Mouse (Mus musculus) neural tube, embryonic 13.5 days (tissue): Measurements from ENCODE around the gene Cux1. TPM values are rescaled to one million over a fixed set of nuclear protein-coding genes. Genes with fewer than 3 reads are reported as not detected.
A peak's percentile ranks its signal among the peaks of the same experiment; 100 is the strongest.

Source experiments
- ATAC-seq: fragments of 200-750 bp; cut with Nextera tagmentation; 2 replicates; pipeline ENCODE4 v1.8.0; 2017; ENCODE audit warnings: low read depth, mild to moderate bottlenecking, moderate TSS enrichment, moderate library complexity
- H3K27ac ChIP-seq: fragments of 300-500 bp; sonication (generic); replicated peaks from 2 replicates; pipeline ENCODE4 v1.5.1; 2015; ENCODE audit warnings: moderate library complexity, mild to moderate bottlenecking, inconsistent platforms
- H3K27me3 ChIP-seq: fragments of 300-500 bp; sonication (generic); 2 replicates; pipeline ENCODE4 v1.6.1; 2015; ENCODE audit warnings: mild to moderate bottlenecking, inconsistent platforms
- H3K36me3 ChIP-seq: fragments of 300-500 bp; sonication (generic); 2 replicates; pipeline ENCODE4 v1.6.1; 2015; ENCODE audit warnings: mild to moderate bottlenecking, inconsistent platforms
- H3K4me1 ChIP-seq: fragments of 300-500 bp; sonication (generic); replicated peaks from 2 replicates; pipeline ENCODE4 v1.6.1; 2015; ENCODE audit warnings: inconsistent platforms
- H3K4me2 ChIP-seq: fragments of 300-500 bp; sonication (generic); 2 replicates; pipeline ENCODE4 v1.6.1; 2015; ENCODE audit warnings: inconsistent platforms, mild to moderate bottlenecking, moderate library complexity
- H3K4me3 ChIP-seq: fragments of 300-500 bp; sonication (generic); 2 replicates; pipeline ENCODE4 v1.5.1; 2015; ENCODE audit warnings: mild to moderate bottlenecking, inconsistent platforms
- H3K9ac ChIP-seq: fragments of 300-500 bp; sonication (generic); 2 replicates; pipeline ENCODE4 v1.6.1; 2015; ENCODE audit warnings: moderate library complexity, mild to moderate bottlenecking, inconsistent platforms
- H3K9me3 ChIP-seq: fragments of 300-500 bp; sonication (generic); 2 replicates; pipeline ENCODE4 v1.6.1; 2016; ENCODE audit warnings: inconsistent platforms
- WGBS: fragments of 180-500 bp; shearing (Covaris S2); methylation state at CpG from one replicate; pipeline ENCODE4 v1.1.7; 2015; 5-methylcytosine and 5-hydroxymethylcytosine counted together
- polyA plus RNA-seq: library from polyadenylated mRNA; unstranded; fragments of >200 nt; fragmentation: Nextera tagmentation; extraction: Ambion mirVana; gene quantifications from 2 replicates; pipeline ENCODE4 v1.2.1, GENCODE M21; 2015

Gene Cux1
- polyA plus RNA-seq, 1 experiment from 2014 or later = 93.9 TPM

- H3K9ac ChIP-seq = no peak overlapping the region
- H3K9me3 ChIP-seq = no peaks in the 10 kb centered on the region
- H3K4me2 ChIP-seq = no peak overlapping the region
- no peak for ATAC-seq
- H3K4me1 ChIP-seq = peaks cover 15% of the 10 kb centered on the region
- no peaks in the 10 kb centered on the region for H3K27me3 ChIP-seq
- H3K27ac ChIP-seq = no peak overlapping the region
- H3K36me3 ChIP-seq = peaks cover 72% of the 10 kb centered on the region
- 88% methylated on average over 43 of the region's 43 CpGs for WGBS
- H3K4me3 ChIP-seq = no peak overlapping the region
These were observed 292.6 kb downstream of the Cux1 start for GRCm38 (mm10) chr5:136274739-136275138.

- H3K4me3 ChIP-seq = no peak overlapping the region
- WGBS = 78% methylated on average over 4 of the region's 4 CpGs
These were observed 297.4 kb downstream of the Cux1 start for GRCm38 (mm10) chr5:136269937-136270336.

DNA sequence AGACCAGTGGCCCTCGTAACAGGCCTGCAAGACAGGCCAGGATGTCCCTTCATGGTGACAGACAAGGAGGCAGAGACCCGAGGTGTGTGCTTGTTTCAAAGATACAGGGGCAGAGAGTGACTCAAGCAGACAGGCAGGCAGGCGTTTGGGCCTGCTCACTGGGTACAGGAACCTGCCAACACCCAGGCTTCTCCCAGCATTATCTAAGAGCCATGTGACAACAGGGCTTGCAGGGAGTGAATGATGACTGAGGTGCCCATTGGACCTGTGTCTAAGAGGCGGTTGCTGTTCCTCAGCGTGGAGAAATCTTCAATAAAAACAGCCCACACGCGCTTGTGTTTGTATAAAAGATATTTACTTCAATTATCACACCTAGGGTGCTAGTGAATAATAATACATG lies 301.2 kb downstream of the Cux1 start:
- Histone ChIP-seq H3K4me1 (peaks cover 16% of the 10 kb centered on the region), H3K4me2 (no peak overlapping the region), H3K4me3 (no peak overlapping the region), H3K27me3 (no peaks in the 10 kb centered on the region), H3K36me3 (no peaks in the 10 kb centered on the region), H3K9ac (no peak overlapping the region), H3K27ac (no peak overlapping the region), H3K9me3 (no peaks in the 10 kb centered on the region)
- ATAC-seq = no peak
- WGBS = 67% methylated on average over 7 of the region's 7 CpGs

More at GRCm38 (mm10) chr5:136269937-136270336, 297.4 kb downstream of the Cux1 start:
- H3K9me3 ChIP-seq = no peaks in the 10 kb centered on the region
- no peak overlapping the region; the same call in 1 of the 2 replicates for H3K9ac ChIP-seq
- H3K4me2 ChIP-seq = no peak overlapping the region
- peaks cover 25% of the 10 kb centered on the region for H3K36me3 ChIP-seq
- no peak for ATAC-seq
- H3K27ac ChIP-seq = no peak overlapping the region
- H3K27me3 ChIP-seq = no peaks in the 10 kb centered on the region
- peaks cover 22% of the 10 kb centered on the region for H3K4me1 ChIP-seq

GRCm38 (mm10) chr5:136263342-136263741 lies 303.9 kb downstream of the Cux1 start:
- H3K36me3 ChIP-seq = no peaks in the 10 kb centered on the region
- no peak overlapping the region for H3K9ac ChIP-seq
- 0 out of 2 replicates have a peak, but pooled peaks cover 6% of the 10 kb centered on the region for H3K4me1 ChIP-seq
- ATAC-seq = no peak
- H3K9me3 ChIP-seq = no peaks in the 10 kb centered on the region
- 85% methylated on average over 4 of the region's 4 CpGs for WGBS
- H3K4me2 ChIP-seq = no peak overlapping the region
- H3K27me3 ChIP-seq = no peaks in the 10 kb centered on the region
- H3K27ac ChIP-seq = no peak overlapping the region
- no peak overlapping the region for H3K4me3 ChIP-seq

DNA sequence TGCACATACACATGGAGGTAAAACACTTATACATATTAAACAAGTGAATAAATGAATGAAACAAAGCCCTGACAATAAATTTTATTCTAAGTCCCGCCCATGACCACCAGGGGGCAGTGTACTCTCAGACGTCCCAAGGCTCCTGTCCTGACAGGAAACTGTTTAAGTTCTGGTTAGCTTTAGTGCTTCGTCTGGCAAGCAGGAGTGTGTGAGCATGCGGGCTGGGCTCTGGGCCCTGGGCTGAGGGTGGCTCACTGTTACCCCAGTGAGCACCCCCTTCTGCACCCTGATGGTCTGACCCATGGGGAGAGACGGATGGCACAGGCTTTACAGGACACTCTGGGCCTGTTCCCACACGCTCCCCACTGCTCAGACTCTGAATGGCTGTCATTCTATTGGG lies 308.4 kb downstream of the Cux1 start:
- no peak for ATAC-seq

GRCm38 (mm10) chr5:136252899-136253298 lies 314.4 kb downstream of the Cux1 start:
- Histone ChIP-seq H3K27me3 (no peaks in the 10 kb centered on the region), H3K4me3 (no peak overlapping the region), H3K9me3 (no peaks in the 10 kb centered on the region), H3K36me3 (peaks cover 17% of the 10 kb centered on the region), H3K4me1 (no peaks in the 10 kb centered on the region), H3K9ac (no peak overlapping the region), H3K27ac (no peak overlapping the region), H3K4me2 (no peak overlapping the region)
- 12% methylated on average over 17 of the region's 17 CpGs for WGBS
- peak; percentile 54 for ATAC-seq

More for the DNA sequence above, 308.4 kb downstream of the Cux1 start:
- Histone ChIP-seq H3K4me3 (no peak overlapping the region), H3K4me2 (no peak overlapping the region), H3K4me1 (no peaks in the 10 kb centered on the region), H3K36me3 (peaks cover 11% of the 10 kb centered on the region), H3K27ac (no peak overlapping the region), H3K9ac (no peak overlapping the region), H3K9me3 (no peaks in the 10 kb centered on the region), H3K27me3 (no peaks in the 10 kb centered on the region)
- WGBS = 40% methylated on average over 6 of the region's 6 CpGs

- peaks cover 11% of the 10 kb centered on the region for H3K36me3 ChIP-seq
- no peak overlapping the region for H3K4me3 ChIP-seq
- H3K9me3 ChIP-seq = no peaks in the 10 kb centered on the region
- no peak overlapping the region for H3K9ac ChIP-seq
- ATAC-seq = no peak
- no peak overlapping the region for H3K27ac ChIP-seq
- WGBS = 47% methylated on average over 7 of the region's 7 CpGs
- peaks cover under 1% of the 10 kb centered on the region; the same call in 1 of the 2 replicates for H3K4me1 ChIP-seq
- no peaks in the 10 kb centered on the region for H3K27me3 ChIP-seq
- H3K4me2 ChIP-seq = no peak overlapping the region
These were observed 316.3 kb downstream of the Cux1 start for GRCm38 (mm10) chr5:136251004-136251403.

GRCm38 (mm10) chr5:136248441-136248840 lies 318.8 kb downstream of the Cux1 start:
- no peak overlapping the region for H3K27ac ChIP-seq
- H3K9ac ChIP-seq = no peak overlapping the region
- ATAC-seq = no peak
- 60% methylated on average over 6 of the region's 6 CpGs for WGBS
- peaks cover 16% of the 10 kb centered on the region for H3K4me1 ChIP-seq
- H3K27me3 ChIP-seq = no peaks in the 10 kb centered on the region
- H3K4me2 ChIP-seq = no peak overlapping the region
- H3K9me3 ChIP-seq = no peaks in the 10 kb centered on the region
- H3K4me3 ChIP-seq = no peak overlapping the region
- H3K36me3 ChIP-seq = peaks cover 6% of the 10 kb centered on the region

- no peaks in the 10 kb centered on the region for H3K27me3 ChIP-seq
- peak within 1 kb of the TSS; percentile 80 for H3K4me2 ChIP-seq
- H3K36me3 ChIP-seq = peaks cover 6% of the 10 kb centered on the region
- peak within 1 kb of the TSS; percentile 90 for H3K4me3 ChIP-seq
- ATAC-seq = no peak
- H3K9ac ChIP-seq = peak within 1 kb of the TSS; percentile 95; the same call in 1 of the 2 replicates
- WGBS = 90% methylated on average over 2 of the region's 2 CpGs
- peaks cover 36% of the 10 kb centered on the region for H3K4me1 ChIP-seq
- H3K27ac ChIP-seq = peak within 1 kb of the TSS; percentile 87
- H3K9me3 ChIP-seq = no peaks in the 10 kb centered on the region
These were observed 320.8 kb downstream of the Cux1 start, which contains the start of gene Sh2b2 for GRCm38 (mm10) chr5:136246452-136246838. Sh2b2 (minus strand) TSS chr5:136246556.

DNA sequence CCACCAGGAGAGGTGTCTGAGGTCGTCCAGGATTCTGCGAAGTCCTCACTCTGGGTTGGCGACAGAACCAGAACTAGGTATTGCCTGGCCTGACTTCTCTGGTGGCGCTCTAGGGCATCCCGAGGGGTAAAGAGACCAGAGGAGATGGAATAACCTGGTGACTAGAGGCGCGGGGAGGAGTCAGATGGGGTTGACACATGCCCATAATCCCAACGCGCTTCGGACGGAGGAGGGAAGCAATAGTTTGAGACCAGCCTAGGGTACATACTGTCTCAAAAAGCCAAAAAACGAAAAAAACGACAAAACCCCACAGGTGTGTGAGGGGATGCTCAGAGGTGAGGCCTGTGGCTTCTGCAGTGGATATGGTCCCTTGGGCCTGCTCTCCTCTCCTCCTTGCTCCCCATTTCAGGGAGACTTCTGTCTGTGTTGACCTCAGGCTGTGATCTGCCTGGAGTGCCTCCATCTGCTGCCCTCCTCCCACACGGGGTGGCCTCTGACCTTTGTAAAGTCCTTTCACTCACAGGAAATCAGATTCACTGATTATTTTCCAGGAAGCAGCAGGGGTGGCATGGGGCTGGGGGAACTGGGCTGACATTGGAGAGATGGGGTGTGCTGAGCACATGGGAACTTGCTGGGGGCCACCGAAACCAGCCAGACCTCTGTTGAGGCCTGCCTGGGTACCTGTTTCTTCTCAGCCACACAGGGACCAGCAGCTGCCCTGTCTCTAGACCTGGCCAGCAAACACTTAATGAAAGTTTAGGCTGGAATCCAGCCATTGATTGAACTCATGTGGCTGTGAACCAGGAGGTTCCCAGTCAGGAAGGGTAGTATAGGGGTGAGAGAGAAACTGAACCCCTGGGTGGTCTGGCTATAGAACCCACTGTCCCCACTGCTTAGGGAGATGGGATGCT lies 321.5 kb downstream of the Cux1 start:
- H3K4me3 ChIP-seq = peak overlapping the region; percentile 90
- peaks cover 42% of the 10 kb centered on the region for H3K4me1 ChIP-seq
- H3K36me3 ChIP-seq = peaks cover 6% of the 10 kb centered on the region
- 14% methylated on average over 15 of the region's 15 CpGs for WGBS
- H3K4me2 ChIP-seq = peak overlapping the region; percentile 80
- peak overlapping the region; percentile 87 for H3K27ac ChIP-seq
- no peaks in the 10 kb centered on the region for H3K9me3 ChIP-seq
- peak overlapping the region; percentile 95; the same call in 1 of the 2 replicates for H3K9ac ChIP-seq
- H3K27me3 ChIP-seq = no peaks in the 10 kb centered on the region
- no peak; the same call in 1 of the 2 replicates for ATAC-seq

- Histone ChIP-seq H3K9me3 (no peaks in the 10 kb centered on the region), H3K27ac (peak overlapping the region; percentile 91), H3K36me3 (peaks cover 1% of the 10 kb centered on the region), H3K27me3 (no peaks in the 10 kb centered on the region), H3K4me3 (peak overlapping the region; percentile 90), H3K4me1 (peaks cover 51% of the 10 kb centered on the region), H3K9ac (peak overlapping the region; percentile 95), H3K4me2 (peak overlapping the region; percentile 80)
- under 1% methylated on average over 54 of the region's 57 CpGs for WGBS
- peak; percentile 86 for ATAC-seq
These were observed 322.3 kb downstream of the Cux1 start for GRCm38 (mm10) chr5:136244762-136245540.
